Mouse (Mus musculus) liver, adult 2 months (tissue): Measurements from ENCODE around the gene Trpv4. TPM values are rescaled to one million over a fixed set of nuclear protein-coding genes. Genes with fewer than 3 reads are reported as not detected.

Source experiments
- DNase-seq: peaks from one replicate; pipeline ENCODE4 v3.0.0-alpha.2; 2011; ENCODE audit warnings: low read depth, low spot score; ENCODE audit errors: extremely low read depth
- H3K27ac ChIP-seq: fragments of 200-500 bp; replicated peaks from 2 replicates; pipeline ENCODE4 v1.5.1; 2012; ENCODE audit warnings: low read depth, mild to moderate bottlenecking, control low read depth, inconsistent platforms, low read length; ENCODE audit not compliant: insufficient read depth
- H3K27me3 ChIP-seq: fragments of 200-500 bp; 2 replicates; pipeline ENCODE4 v1.6.1; 2012; ENCODE audit warnings: mild to moderate bottlenecking, moderate library complexity, low read length, inconsistent platforms; ENCODE audit not compliant: control insufficient read depth, insufficient read depth
- H3K36me3 ChIP-seq: fragments of 200-500 bp; 2 replicates; pipeline ENCODE4 v1.6.1; 2012; ENCODE audit warnings: low read length, inconsistent platforms; ENCODE audit not compliant: control insufficient read depth, insufficient read depth
- H3K4me1 ChIP-seq: fragments of 200-500 bp; 2 replicates; pipeline ENCODE4 v1.6.1; 2011; ENCODE audit warnings: low read length; ENCODE audit not compliant: control insufficient read depth, insufficient read depth
- H3K4me3 ChIP-seq: fragments of 200-500 bp; 2 replicates; pipeline ENCODE4 v1.5.1; 2011; ENCODE audit warnings: low read depth, mild to moderate bottlenecking, control low read depth, low read length, moderate library complexity; ENCODE audit not compliant: insufficient read depth
- H3K79me2 ChIP-seq: fragments of 200-500 bp; 2 replicates; pipeline ENCODE4 v1.6.1; 2012; ENCODE audit warnings: inconsistent platforms, mild to moderate bottlenecking, low read length, moderate library complexity; ENCODE audit not compliant: control insufficient read depth, insufficient read depth
- H3K9ac ChIP-seq: fragments of 200-500 bp; 2 replicates; pipeline ENCODE4 v1.6.1; 2012; ENCODE audit warnings: low read depth, mild to moderate bottlenecking, control low read depth, inconsistent platforms, low read length
- CTCF ChIP-seq: fragments of 200-500 bp; IDR thresholded peaks from 2 replicates; pipeline ENCODE4 v1.5.1; 2011; ENCODE audit warnings: low read depth, low read length, control low read depth
- POLR2A ChIP-seq: fragments of 200-500 bp; IDR thresholded peaks from 2 replicates; pipeline ENCODE4 v1.6.1; 2011; ENCODE audit warnings: low read length, control low read depth; ENCODE audit not compliant: insufficient read depth; ENCODE audit errors: extremely low read depth
- WGBS: fragments of 180-500 bp; shearing (Covaris S2); methylation state at CpG from one replicate; pipeline ENCODE4 v1.1.7; 2018; 5-methylcytosine and 5-hydroxymethylcytosine counted together
- polyA plus RNA-seq: library from polyadenylated mRNA; depleted of rRNA; stranded (reverse); fragments of >200 nt; gene quantifications from 2 replicates; pipeline ENCODE4 v1.2.3, GENCODE M21; 2012
- total RNA-seq: library from RNA; depleted of rRNA; stranded (reverse); fragments of >200 nt; gene quantifications from 2 replicates; pipeline ENCODE4 v1.2.3, GENCODE M21; 2014

The Trpv4 gene
- total and polyA plus RNA-seq, 2 experiments, result 0.09 to 0.50 TPM

DNA sequence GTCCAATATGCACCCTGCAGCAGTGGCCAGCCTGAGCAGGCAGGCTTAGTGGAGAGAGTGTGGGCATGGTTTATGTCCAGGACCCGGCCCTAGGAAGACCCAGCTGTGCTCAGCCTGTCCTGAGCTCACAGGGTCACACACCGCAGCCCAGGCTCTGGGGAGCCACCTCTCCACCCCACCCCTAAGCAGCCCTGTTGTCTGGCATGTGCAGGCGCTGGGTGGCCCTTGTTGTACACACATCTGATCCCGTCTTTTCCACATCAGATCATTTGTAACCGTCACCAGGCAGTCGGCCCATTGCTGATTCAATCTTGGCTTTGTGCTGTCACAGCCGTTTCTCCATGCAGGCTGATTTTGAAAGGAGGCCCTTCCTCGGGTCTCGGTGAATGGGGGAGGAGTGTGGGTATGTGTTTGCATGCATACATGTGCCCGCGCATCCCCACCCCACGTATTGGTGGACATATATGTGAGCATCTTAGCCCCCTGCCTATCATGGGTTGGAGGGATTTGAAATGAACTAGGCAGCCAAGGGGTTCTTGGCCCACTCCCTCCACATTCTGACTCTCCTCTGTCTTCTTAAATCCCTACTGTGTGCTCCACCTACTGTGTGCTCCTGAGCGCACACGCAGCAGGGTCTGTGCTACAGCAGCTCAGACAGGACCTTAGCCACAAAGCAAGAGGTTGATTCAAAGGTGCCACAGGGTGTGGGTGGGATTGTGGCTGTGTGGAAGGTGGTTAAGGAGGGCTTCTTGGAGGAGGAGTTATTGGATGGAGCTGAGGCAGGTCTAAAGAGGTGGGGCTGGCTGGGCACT is 73.7 kb downstream of the Trpv4 start:
- WGBS, result 86% methylated on average over 14 of the region's 14 CpGs
- TF ChIP-seq CTCF, result no peak
- TF ChIP-seq POLR2A, result no peak
- peaks cover 15% of the 10 kb centered on the region; the same call in 1 of the 2 replicates for H3K79me2 ChIP-seq
- no peaks in the 10 kb centered on the region for H3K36me3 ChIP-seq
- DNase-seq, result no peak
- H3K27ac ChIP-seq, result no peak overlapping the region
- H3K4me1 ChIP-seq, result peaks cover 2% of the 10 kb centered on the region
- H3K9ac ChIP-seq, result no peak overlapping the region
- no peaks in the 10 kb centered on the region for H3K27me3 ChIP-seq
- no peak overlapping the region for H3K4me3 ChIP-seq

DNA sequence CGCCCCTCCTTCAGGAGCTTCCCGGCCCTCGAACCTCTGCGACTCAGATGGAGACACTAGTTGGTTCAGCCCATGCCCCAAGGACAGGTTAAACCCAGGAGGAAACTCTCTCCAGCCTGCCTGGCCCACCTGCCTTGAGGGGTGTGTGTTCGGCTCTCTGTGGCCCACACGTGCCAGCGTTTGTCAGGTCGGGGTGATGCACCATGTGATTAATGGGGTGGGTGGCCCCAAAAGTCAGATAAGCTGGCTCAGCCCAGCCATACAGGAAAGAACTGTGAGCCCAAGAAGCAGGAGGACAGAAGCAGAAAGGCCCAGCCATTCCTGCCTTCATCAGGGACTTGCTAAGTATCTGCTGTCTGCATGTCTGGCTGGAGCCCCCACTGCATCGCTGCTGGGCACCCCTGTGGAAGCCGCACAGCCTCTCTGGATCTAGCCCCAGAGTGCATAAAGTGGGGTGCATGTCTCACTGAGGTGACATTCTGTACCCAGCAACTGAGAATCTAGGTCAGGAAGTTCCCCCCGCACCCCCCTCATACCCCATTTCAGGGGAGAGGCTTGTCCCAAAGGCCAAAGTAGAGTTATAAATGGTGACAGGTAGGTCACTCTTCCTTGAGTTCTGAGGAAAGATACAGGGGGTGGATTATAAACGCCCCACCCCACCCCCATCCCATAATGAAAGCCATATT is 74.6 kb downstream of the Trpv4 start:
- Histone ChIP-seq H3K79me2 (peaks cover 13% of the 10 kb centered on the region; the same call in 1 of the 2 replicates), H3K4me3 (no peak overlapping the region), H3K36me3 (no peaks in the 10 kb centered on the region), H3K9ac (no peak overlapping the region), H3K4me1 (peaks cover 2% of the 10 kb centered on the region), H3K27me3 (no peaks in the 10 kb centered on the region), H3K27ac (no peak overlapping the region)
- TF ChIP-seq CTCF (no peak), POLR2A (no peak)
- WGBS, result 84% methylated on average over 12 of the region's 12 CpGs
- DNase-seq, result no peak

DNA sequence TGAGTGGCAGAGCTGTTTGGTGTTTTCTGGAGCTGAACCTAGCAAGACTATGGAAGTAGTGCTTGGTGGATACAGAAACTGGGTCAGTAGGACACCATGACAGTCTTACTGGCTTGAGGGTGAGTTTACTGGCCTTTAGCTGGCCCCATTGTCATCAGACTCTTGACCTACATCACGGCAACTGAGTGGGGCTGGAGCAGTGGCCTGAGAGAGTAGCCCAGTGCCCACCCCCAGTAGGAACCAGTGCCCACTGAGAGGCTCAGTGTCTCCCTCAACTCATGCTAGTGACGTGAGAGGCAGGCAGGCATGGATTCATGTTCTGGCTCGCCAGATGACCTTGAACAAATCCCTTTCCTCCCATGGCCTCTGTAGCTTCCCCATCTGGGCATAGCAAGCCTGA is 75.2 kb downstream of the Trpv4 start:
- TF ChIP-seq CTCF, result no peak
- TF ChIP-seq POLR2A, result no peak
- Histone ChIP-seq H3K4me3 (no peak overlapping the region), H3K36me3 (no peaks in the 10 kb centered on the region), H3K27me3 (no peaks in the 10 kb centered on the region), H3K4me1 (peaks cover 2% of the 10 kb centered on the region), H3K27ac (no peak overlapping the region), H3K9ac (no peak overlapping the region), H3K79me2 (peaks cover 13% of the 10 kb centered on the region; the same call in 1 of the 2 replicates)
- 93% methylated on average over 3 of the region's 3 CpGs for WGBS
- no peak for DNase-seq

DNA sequence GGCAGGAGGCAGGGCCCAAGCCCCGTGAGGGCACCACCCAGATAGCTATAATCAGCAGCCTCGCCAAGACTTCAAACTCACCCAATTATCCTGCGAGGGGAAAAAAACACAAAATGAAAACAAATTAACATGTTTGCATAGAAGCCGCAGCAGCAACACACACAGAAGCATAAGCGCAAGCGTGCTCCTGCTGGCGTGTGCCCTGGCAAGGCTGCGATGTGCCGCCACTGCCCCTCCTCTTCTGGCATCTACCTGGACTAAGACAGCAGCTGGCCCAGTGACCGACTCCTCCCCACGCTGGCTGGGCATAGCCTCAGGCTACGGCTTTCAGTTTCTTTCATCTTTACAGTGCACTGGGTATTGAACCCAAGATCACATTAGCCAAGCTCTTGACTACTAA is 76.7 kb downstream of the Trpv4 start:
- TF ChIP-seq POLR2A (no peak), CTCF (no peak)
- DNase-seq, result peak; percentile 87
- Histone ChIP-seq H3K4me3 (no peak overlapping the region), H3K27ac (no peak overlapping the region), H3K36me3 (no peaks in the 10 kb centered on the region), H3K4me1 (peaks cover 2% of the 10 kb centered on the region), H3K27me3 (no peaks in the 10 kb centered on the region), H3K9ac (no peak overlapping the region), H3K79me2 (peaks cover 19% of the 10 kb centered on the region; the same call in 1 of the 2 replicates)
- WGBS, result 28% methylated on average over 12 of the region's 12 CpGs

DNA sequence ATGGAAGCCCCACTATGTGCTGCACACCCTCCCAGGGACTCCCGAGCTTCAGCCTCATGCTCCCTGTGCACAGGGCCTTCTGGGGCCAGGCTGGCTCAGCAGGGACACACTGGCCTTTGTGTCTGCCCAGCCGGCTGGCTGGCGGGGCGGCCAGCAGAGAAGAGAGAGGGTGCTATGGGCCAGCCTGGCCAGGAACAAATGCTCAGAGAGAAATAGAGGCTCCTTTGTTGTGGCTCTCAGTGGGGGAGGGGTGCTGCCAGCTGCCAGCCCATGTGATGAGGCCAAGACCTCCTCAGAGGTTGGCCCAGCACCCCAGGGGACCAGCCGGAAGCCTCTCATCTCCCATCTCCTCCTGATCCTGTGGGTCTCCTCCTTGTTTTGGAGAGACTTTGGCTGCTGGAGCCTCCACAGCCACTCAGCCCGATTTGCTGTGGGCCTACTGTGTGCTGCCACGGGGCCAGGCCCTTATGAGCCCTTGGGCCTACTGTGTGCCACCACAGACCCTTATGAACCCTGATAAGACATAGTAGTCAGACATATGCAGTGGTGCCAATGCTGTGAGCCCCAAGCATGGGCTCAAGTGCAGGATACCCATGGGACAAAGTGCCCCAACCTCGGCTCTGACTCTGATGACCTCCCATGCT is 78.4 kb downstream of the Trpv4 start:
- no peak overlapping the region for H3K27ac ChIP-seq
- DNase-seq, result no peak
- WGBS, result 85% methylated on average over 8 of the region's 8 CpGs
- H3K9ac ChIP-seq, result no peak overlapping the region
- no peaks in the 10 kb centered on the region for H3K27me3 ChIP-seq
- no peak overlapping the region for H3K4me3 ChIP-seq
- peaks cover 11% of the 10 kb centered on the region for H3K4me1 ChIP-seq
- H3K79me2 ChIP-seq, result peaks cover 23% of the 10 kb centered on the region
- no peak for TF ChIP-seq POLR2A
- TF ChIP-seq CTCF, result no peak
- H3K36me3 ChIP-seq, result no peaks in the 10 kb centered on the region
